Mouse (Mus musculus): ENCODE measurements around the gene Vps18. TPM values are rescaled to one million over a fixed set of nuclear protein-coding genes. Genes with fewer than 3 reads are reported as not detected.

The Vps18 gene
- polyA plus RNA-seq (2014; fragmentation: Illumina TruSeq; extraction: RNeasy Lipid Tissue Mini Kit (QIAGEN cat#74804)), result 0.29 TPM

GRCm38 (mm10) chr2:119288270-119288882 is at the start of gene Vps18:
Vps18 (plus strand) TSS chr2:119288740.

GRCm38 (mm10) chr2:119270643-119271331 is 17.8 kb upstream of the Vps18 start, which contains the start of gene Rhov:
Rhov (minus strand) TSS chr2:119271272.

GRCm38 (mm10) chr2:119325568-119326143 is 37.1 kb downstream of the Vps18 start, which contains the start of gene Dll4:
Dll4 (plus strand) TSS chr2:119325784.

Other genes starting within 250 kb of the Vps18 start
- gene Knl1, start 241.6 kb upstream of the Vps18 start, polyA plus RNA-seq (2014; fragmentation: Illumina TruSeq; extraction: RNeasy Lipid Tissue Mini Kit (QIAGEN cat#74804)), result 29.7 TPM
- 13.3 TPM for gene Rad51, start 175.9 kb upstream of the Vps18 start, polyA plus RNA-seq (2014; fragmentation: Illumina TruSeq; extraction: RNeasy Lipid Tissue Mini Kit (QIAGEN cat#74804))
- gene Rmdn3, start 131.7 kb upstream of the Vps18 start, polyA plus RNA-seq (2014; fragmentation: Illumina TruSeq; extraction: RNeasy Lipid Tissue Mini Kit (QIAGEN cat#74804)), result 18.4 TPM
- gene Gchfr, start 121.0 kb upstream of the Vps18 start, polyA plus RNA-seq (2014; fragmentation: Illumina TruSeq; extraction: RNeasy Lipid Tissue Mini Kit (QIAGEN cat#74804)), result not detected
- not detected for gene Gm14137, start 114.2 kb upstream of the Vps18 start, polyA plus RNA-seq (2014; fragmentation: Illumina TruSeq; extraction: RNeasy Lipid Tissue Mini Kit (QIAGEN cat#74804))
- gene Zfyve19, start 80.1 kb upstream of the Vps18 start, polyA plus RNA-seq (2014; fragmentation: Illumina TruSeq; extraction: RNeasy Lipid Tissue Mini Kit (QIAGEN cat#74804)), result 2.7 TPM
- gene Dnajc17, start 79.9 kb upstream of the Vps18 start, polyA plus RNA-seq (2014; fragmentation: Illumina TruSeq; extraction: RNeasy Lipid Tissue Mini Kit (QIAGEN cat#74804)), result 1.8 TPM
- gene Ppp1r14d, start 58.8 kb upstream of the Vps18 start, polyA plus RNA-seq (2014; fragmentation: Illumina TruSeq; extraction: RNeasy Lipid Tissue Mini Kit (QIAGEN cat#74804)), result not detected
- 1.3 TPM for gene Spint1, start 51.4 kb upstream of the Vps18 start, polyA plus RNA-seq (2014; fragmentation: Illumina TruSeq; extraction: RNeasy Lipid Tissue Mini Kit (QIAGEN cat#74804))
- not detected for gene Rhov, start 17.5 kb upstream of the Vps18 start, polyA plus RNA-seq (2014; fragmentation: Illumina TruSeq; extraction: RNeasy Lipid Tissue Mini Kit (QIAGEN cat#74804))
- 0.14 TPM for gene Dll4, start 37.0 kb downstream of the Vps18 start, polyA plus RNA-seq (2014; fragmentation: Illumina TruSeq; extraction: RNeasy Lipid Tissue Mini Kit (QIAGEN cat#74804))
- not detected for gene Chac1, start 62.5 kb downstream of the Vps18 start, polyA plus RNA-seq (2014; fragmentation: Illumina TruSeq; extraction: RNeasy Lipid Tissue Mini Kit (QIAGEN cat#74804))
- 26.7 TPM for gene Ino80, start 188.9 kb downstream of the Vps18 start, polyA plus RNA-seq (2014; fragmentation: Illumina TruSeq; extraction: RNeasy Lipid Tissue Mini Kit (QIAGEN cat#74804))

All from ovary, adult 10 weeks (tissue).